Mouse (Mus musculus) left cerebral cortex, postnatal 10 days (tissue): Measurements from ENCODE around the gene Pfdn4. TPM values are rescaled to one million over a fixed set of nuclear protein-coding genes. Genes with fewer than 3 reads are reported as not detected.

Source experiments
- DNase-seq, 2 experiments: peaks; one replicate each; pipeline ENCODE4 v3.0.0; 2021 to 2022; ENCODE audit warnings: low spot score in 2 of 2, mixed read lengths in 1 of 2; ENCODE audit errors: extremely low spot score in 1 of 2
- intact Hi-C: fragments of 180-260 bp; cut with DNase I; formaldehyde crosslinking; loops from one replicate; pipeline ENCODE4 v1.15.1; 2025
- total RNA-seq, 2 experiments: library from RNA; stranded (reverse); gene quantifications; 2 replicates each; pipeline ENCODE4 v1.2.3; 2021

Gene Pfdn4
- total RNA-seq, 2 experiments from 2014 or later: 37.3 to 40.9 TPM

DNA sequence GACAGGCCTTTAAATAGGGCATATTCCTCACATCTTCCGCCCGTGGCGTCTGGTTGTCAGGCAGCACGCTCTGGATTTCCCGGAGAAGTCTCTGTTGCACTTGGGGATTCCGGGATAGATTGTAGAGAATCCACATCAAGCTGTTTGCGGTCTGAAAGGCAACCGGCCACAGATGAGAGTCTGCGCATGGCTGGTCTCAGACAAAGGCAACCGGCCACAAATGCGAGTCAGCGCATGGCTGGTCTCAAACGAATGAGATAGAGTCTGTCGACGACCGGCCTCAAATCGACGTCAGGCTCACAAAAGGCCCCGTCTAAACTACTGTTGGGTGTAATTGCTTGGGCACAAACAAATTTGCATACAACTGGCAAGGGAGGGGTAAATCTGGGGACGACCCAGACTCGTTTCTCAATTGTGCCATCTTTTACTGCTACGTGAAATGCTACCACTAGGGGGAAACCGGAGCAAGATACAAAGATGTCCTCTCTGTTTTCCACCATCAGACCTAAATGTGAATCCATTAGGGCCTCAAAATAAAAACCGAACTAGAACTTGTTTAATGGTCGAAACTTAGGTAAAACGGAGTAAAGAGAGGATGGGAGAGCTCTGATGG lies 8.2 kb upstream of the Pfdn4 start:
- no peak for DNase-seq

DNA sequence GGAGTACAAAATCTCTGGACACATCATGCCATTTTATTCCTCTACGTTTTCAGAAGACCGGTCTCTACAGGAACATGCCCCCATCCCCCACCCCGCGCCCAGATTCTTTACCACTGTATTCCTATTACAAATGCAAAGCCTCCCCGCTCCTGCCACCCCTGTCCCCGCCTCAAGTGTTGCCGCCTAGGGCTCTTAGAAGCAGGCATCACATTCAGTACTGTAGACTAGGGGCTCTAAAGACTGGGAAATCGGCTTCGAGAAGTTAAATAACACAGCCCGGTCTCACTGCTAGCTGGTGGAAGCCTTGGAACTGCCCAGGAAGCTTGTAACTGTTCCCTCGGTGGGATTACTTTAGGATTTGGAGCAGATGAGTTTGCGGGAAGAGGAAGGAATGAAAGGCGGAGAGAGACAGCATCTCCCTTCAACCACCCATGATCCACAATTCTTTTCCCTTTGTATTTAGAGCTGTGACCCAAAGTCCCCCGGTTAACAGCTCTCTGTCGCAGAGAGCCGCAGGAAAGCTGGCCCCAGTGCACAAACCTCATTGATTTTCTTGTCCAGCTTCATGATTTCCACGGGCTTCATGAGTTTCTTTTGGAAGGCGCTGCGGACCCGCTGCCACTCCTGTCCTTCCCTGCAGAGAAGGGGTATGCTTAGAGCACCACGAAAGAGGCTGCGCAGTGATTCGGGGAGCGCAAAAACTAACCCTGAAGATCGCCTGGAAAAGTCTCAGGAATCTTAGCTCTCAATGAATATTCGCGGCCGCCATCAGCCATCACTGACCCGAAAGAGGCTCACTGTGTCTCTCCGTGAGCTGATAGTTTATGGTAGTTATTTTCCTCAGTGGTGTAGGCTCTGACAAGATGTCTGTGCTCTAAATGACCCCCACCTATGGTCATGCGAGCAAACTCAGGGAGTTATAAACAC lies 1.2 kb upstream of the Pfdn4 start:
- no peak for DNase-seq
- intact Hi-C loops: no loop called here

More for the DNA sequence above, 8.2 kb upstream of the Pfdn4 start:
- intact Hi-C loops: no loop called here

DNA sequence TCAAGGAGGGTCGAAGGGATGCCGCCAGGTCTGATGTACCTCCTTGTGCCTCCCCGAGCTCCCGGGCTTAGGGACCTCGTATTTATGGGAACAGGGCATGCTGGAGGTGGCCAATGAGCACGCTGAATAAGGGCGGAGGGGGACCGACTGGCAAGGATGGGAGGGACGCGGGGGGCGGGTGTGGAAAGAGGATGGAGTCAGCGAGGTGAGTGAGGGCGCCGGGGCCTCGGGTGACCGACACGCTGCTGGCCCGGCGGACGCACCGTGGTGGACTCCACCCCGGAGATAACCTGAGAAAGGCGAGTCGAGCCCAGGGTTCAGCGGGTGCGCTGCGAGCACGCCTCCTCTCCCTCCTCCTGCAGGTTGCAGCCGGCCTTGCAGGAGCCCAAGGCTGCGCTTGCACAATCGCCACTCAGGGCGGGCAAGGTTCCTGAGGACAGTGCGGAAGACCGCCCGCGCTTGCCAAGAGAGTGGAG lies 901 bp downstream of the Pfdn4 start, which contains the start of gene Cyp24a1:
Cyp24a1 (minus strand) TSS at position 55 of the 476 bp plus-strand sequence.
- intact Hi-C loops: no loop called here
- no peak for DNase-seq

DNA sequence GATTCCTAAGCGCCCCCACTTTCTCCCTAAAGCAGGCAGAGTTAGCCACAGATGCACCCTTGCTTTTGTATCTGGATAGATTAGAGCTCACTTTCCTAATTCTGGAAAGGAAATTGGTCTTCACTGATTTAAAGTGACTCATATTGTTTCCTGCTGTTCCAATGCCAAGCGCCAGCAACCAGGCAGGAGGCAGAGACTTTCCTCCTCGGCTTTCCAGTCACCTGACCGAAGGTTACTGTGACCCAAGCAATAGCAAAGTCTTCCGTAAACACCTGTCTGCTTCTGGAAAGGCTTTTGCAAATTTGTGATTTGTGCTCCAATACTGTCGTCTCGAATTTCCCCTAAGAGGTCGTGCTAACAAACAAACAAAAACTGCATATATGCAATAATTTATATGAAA lies 1.8 kb downstream of the Pfdn4 start:
- intact Hi-C loops: no loop called here
- DNase-seq: no peak

DNA sequence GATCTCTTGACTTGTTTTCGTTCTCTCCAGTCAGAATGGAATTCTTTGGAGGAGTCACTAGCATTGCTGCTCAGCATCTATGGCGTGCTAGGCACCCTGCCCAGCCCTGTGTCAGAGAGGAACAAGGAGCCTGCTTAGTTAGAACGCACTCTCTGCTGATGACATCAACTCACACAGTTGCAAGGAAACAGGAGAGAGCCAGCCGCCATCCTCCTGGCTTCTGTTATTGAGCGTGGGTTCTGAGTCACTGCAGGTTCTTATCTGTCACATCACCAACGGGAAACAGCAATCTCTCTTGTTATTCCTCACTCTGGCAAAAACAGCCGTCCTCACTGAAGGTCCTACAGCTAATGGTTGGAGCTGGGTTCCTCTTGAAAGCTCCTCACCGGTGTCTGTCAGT lies 7.1 kb downstream of the Pfdn4 start:
- intact Hi-C loops: no loop called here
- DNase-seq: no peak

DNA sequence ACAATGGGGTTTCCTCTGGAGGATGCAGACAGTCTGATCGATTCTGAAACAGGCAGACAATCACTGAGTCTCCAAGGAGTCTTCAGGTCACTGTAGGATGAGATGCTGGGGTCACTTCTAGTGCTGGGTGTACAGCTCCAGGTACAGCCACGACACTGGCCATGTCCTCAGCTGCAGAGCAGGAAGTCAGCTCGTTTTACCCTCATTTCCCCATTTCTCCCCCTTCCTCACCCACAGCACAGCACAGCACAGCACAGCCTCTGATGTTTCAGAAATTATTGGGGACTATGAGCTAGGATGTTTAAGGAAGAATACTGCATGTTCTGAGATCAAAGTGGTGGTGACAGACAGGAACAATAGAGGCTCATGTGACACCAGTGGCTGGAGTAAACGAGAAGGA lies 7.8 kb downstream of the Pfdn4 start:
- intact Hi-C loops: no loop called here
- DNase-seq: no peak

DNA sequence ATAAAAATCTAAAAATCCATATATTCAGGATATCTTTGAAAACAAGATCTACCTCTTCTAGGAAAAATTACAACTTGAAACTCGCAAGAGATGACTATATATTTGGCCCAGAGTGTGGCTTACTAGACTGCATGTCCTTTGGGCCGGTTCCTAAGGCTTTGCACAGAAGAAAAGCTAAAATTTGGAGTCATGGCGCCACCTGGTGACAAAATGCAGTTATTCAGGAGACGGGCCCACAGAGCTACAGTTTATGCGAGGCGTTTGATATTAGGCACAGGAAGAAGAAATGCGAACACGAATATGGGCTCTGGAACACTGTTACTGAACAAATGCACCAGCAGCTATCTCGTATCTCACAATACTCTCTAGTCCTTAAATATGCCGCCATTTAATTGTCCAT lies 11.5 kb downstream of the Pfdn4 start:
- intact Hi-C loops: loop anchor here (1.0 to 5.0 kb wide), 4 partner anchors 56 to 390 kb away; no protein-coding TSS in a partner anchor
- DNase-seq: peak; percentile 73 to 82

DNA sequence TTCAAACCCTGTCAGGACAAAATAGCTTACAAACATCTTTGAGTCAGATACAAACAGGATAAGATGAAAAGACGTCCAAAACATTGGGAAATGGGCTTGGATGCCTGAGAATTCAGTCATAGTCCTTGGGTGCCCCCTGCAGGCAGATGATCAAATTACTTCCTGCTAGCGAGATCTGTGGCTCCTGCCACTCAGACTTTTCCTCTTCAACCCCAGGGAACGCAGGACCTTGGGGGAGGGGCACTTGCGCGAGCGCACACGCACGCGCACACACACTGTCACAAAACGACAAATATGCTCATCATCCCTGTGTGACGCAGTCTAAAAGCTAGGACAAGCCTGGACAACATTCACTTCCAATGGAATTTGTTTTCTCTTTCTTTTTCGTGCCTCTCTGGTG lies 12.6 kb downstream of the Pfdn4 start:
- peak; percentile 85 to 90 for DNase-seq

DNA sequence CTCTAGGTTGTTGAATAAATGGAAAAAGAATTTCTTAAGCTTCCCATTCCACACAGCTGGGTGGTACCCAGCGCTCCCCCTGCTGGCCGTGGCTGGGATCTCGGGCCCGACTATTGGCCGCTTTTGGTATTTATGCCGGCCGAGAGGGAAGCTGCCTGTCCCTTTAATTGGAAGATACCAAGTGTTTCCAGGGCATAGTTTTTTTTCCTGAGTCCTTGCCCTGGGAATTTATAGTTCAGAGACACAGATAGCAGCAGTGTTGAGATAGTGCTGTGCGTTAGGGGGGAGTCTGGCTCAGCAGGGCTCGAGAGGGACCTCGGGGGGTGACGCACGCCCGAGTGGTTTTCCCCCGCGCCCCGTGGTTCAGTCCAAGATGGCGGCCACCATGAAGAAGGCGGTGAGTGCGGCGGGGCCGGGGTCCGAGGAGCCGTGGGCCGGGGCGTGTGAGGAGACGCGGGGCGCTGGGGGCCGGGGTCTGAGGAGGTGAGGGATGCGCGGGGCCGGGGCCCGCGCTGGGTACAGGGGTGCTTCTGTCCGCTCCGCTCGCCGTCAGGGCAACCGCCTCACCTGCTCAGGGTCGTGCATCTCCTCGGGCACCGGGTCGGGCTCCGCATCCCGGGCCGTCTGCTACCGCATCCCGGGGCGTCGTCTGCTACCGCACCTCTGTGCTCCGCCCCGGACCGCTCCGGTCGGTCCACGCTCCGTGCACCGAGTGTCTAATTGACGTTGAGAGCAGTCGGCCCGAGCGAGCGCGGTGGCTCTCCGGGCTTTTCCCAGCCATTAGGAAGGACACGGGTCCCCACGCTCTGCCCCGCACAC lies 15.1 kb downstream of the Pfdn4 start:
- peak; percentile 88 to 90 for DNase-seq
- intact Hi-C loops: no loop called here

More for the DNA sequence above, 12.6 kb downstream of the Pfdn4 start:
- intact Hi-C loops: loop anchor here (5.0 kb wide), 2 partner anchors 377 to 392 kb away; no protein-coding TSS in a partner anchor

DNA sequence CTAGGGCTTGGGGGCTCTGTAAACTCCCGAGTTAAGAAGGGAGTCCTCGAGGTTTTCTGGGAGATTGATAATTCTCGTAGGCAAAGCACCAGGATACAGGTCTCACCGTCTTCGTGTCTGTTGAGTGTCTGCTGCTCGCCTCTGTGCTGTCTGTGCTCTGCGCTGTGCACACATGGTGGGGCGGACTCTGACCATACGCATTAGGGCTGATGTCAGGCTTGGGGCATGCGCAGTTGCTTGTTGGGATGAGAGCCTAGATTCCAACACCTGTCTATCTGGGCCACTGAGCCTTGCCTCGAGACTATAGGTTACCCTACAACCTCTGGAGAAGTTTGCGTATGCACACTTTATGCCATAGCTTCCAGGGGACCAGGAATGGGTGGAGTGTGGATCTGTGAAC lies 17.5 kb downstream of the Pfdn4 start:
- intact Hi-C loops: no loop called here

DNA sequence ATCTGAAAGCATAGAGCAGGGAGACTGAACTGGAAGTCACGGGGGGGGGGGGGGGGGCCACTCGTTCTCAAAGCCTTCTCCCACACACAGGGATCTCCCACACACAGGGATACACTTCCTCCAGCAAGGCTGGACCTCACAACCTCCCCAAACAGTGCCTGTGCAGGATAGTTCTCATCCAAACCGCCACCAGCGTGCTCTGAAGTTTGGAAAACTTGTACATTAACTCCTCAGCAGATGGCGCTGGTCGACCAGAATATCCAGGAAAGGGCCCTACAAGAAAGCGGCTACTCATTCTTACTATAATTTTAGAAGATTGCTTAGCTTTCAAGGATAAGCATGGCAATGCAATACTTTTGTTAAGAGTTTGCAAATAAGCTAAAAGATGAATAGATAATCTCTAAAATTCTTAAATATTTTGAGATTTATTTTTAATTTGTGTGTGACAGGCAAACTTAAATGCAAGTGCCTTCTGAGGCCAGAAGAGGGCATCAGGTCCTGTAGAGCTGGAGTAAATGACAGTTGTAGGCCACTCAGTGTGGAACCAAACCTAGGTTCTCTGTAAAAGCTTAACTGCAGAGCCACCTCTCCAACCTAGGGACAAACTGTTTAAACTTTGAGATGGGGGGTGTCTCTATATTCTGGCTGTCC lies 24.2 kb downstream of the Pfdn4 start:
- intact Hi-C loops: loop anchor here (2.0 to 5.0 kb wide), 3 partner anchors 76 to 1697 kb away; no protein-coding TSS in a partner anchor
- DNase-seq: peak; percentile 50 to 66

More for the DNA sequence above, 17.5 kb downstream of the Pfdn4 start:
- no peak for DNase-seq

DNA sequence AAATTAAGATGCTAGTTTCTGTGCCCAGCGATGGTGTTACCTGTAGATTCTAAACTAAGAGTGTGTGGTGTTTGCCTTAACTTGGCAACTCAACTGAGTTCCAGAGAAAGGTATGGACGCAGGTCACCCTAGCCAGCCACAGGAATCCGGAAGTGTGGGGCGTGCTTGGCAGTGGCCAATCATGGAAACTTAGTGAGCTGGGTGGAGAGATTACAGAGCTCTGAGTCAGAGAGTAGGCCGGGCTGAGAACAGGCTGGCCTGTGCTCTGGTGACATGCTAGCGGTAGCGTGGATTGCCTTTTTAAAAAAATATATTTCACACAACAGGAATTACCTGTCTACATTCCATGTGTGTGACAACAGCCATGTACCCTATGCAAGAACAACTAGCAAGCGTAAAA lies 30.3 kb downstream of the Pfdn4 start:
- intact Hi-C loops: no loop called here
- DNase-seq: no peak

DNA sequence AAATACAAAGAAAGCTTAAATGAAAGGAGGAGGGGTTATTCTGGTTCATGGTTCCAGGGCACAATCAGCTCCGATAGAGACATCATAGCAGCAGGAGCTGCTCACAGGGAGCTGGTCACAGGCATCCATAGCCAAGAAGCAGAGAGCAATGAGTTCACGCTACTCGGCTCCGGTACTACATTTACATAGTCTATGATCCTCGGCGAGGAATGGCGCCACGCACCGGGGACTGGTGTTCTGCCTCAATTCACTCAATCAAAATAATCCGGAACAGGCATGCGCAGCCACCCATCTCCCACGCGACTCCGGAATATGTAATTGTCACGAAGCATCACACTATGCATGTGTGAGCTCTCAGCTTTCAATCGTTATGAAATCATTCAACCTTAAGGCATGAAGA lies 31.8 kb downstream of the Pfdn4 start:
- intact Hi-C loops: no loop called here
- DNase-seq: no peak

DNA sequence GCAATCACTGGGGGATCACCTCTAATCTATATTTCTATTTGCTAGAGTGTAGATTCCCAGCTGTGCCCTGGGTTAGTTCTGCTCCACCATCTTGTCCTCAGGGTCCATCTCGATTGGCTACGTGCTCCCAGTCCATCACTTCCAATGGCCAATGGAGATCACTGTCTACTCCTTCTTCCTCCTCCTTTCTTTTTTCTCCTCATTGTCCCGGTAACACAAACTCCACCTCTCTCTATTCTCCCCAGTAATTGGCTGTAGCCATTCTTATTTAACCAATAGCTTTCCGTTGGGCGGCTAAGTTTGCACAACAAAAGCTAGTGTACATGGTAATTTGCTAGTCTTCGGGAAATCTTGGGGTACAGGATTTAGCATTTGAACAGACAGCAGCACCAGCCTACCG lies 33.5 kb downstream of the Pfdn4 start:
- intact Hi-C loops: no loop called here

DNA sequence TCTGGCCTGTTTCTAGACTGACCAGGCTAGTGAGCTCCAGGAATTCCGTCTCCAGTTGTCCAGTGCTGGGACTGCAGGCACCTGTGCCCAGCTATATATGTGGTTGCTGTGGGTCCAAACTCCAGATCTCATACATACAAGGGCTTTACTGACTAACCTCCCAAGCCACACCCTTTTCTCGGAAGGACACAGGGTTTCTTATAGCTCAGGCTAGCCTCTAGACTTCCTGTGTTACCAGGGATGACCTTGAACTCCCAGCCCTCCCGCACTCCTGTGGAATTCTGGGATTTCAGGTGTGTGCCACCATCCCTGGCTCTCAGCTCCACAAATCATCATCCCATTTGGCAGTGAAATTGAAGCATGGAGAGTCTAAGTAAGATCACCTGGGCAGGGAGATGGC lies 34.0 kb downstream of the Pfdn4 start:
- no peak for DNase-seq
- intact Hi-C loops: no loop called here

More for the DNA sequence above, 33.5 kb downstream of the Pfdn4 start:
- no peak for DNase-seq

DNA sequence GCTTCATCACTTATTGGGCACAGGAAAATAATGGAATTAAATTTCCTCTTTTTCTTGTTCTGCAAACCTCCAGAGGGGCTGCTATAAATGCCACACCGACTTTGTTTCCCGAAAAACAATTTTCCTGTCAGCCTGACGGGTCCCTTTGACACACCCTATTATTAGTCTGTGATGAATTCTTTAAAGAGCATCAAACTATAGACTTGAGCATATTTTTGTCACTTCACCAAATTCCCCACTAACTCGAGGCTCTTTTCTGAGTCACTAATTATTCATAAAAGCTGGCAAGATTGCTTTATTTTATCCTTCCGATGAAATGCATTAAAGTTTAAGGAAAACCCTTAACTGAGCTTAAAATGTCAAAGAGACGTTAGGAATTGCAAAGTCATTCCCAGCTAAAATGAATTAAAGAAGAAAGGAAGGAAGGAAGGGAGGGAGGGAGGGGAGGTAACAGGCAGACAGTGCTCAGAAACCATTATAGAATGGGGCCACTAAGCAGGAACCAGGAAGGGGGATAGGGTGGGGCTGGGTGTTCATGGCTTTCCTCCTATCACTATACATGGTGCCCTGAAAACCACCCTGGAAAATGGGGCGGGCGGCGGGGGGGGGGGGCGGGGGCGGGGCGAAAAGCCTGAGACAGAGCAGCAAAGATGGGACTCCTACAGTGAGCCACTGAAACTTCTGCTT lies 38.0 kb downstream of the Pfdn4 start:
- intact Hi-C loops: no loop called here
- no peak for DNase-seq

DNA sequence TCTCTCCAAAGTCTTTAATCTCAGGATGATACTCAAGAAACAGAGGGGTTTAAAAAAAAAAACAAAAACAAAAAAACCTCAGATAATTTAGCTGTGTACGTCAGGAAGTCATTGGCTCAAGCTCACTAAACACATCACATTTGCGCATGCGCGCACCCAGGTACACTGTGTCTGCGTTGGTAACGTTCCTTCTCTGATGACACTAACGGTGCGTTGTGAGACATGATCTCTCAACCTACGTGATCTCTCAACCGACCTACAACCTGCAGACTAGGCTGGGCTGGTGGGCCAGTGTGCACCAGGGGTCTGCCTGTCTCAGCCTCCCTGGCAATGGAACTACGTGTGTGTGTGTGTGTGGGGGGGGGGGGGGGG lies 38.6 kb downstream of the Pfdn4 start:
- intact Hi-C loops: no loop called here
- no peak for DNase-seq

DNA sequence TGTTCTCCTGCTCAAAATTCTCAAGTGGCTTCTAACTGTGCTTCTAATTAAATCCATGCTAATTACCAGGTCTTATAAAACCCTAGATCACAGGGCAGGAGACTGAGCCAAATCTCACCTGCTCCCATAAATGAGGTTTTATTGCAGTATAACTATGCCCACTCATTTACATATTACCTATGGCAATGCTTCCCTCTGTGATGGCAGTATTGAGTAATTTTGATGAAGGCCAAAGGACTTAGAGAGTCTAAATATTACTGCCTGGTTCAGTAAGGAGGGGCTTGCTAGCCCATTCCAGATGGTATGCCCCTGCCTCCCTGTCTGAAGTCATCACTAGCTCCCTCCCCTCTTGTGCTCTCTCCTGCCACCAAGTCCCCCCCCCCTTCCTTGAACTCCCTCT lies 39.6 kb downstream of the Pfdn4 start:
- intact Hi-C loops: no loop called here
- no peak for DNase-seq
